Mouse (Mus musculus): ENCODE measurements around the gene Pnpla6.

DNA sequence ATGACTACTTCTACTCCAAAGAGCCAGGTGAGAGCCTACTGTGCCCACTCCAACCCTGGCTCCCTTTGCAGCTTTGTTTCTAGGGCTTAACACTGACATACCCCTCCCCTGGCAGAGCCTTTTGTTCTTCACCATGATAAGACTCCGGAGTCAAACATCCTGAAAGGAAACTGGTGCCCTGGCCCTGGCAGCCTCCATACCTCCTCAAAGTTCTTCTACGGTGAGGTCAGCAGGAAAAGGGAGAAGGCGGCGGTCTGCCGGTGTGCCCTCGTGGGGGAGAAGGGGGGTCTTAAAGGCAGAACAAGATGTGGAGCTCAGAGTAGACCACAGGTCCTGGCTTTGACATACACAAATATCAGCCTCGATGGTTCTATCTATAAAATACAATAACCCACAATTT, 31.6 kb upstream of the Pnpla6 start:
- TF ChIP-seq CHD2 (IDR thresholded peaks at IDR 0.05; ENCODE audit: low read depth, low read length) = no peak
- TF ChIP-seq HCFC1 (IDR thresholded peaks at IDR 0.05; ENCODE audit: borderline replicate concordance, insufficient read depth, low read length) = no peak
- no peak for TF ChIP-seq ZC3H11A (IDR thresholded peaks at IDR 0.05; ENCODE audit: borderline replicate concordance, low read depth, low read length)

Data from ES-E14 (cell line).